ENCODE assay signal across 8 mouse cellular contexts in genomic region chr7:4526341-4527301, GRCm38 (mm10). TPM values are rescaled to one million over a fixed set of nuclear protein-coding genes. Genes with fewer than 3 reads are reported as not detected.
A peak's percentile ranks its signal among the peaks of the same experiment; 100 is the strongest.
DNase-seq lines count a peak whose midpoint lies in the region; ATAC-seq lines count a peak whose summit lies in the region.

No protein-coding gene starts in this region.

- peak; percentile 88 for ATAC-seq in intestine, embryonic 14.5 days (replicated peaks; ENCODE audit: low FRiP score, low TSS enrichment, low read depth)
- peak; percentile 88 for ATAC-seq in limb, embryonic 11.5 days (ENCODE audit: insufficient number of reproducible peaks, low FRiP score, low TSS enrichment, low read depth)
- ATAC-seq in midbrain, embryonic 13.5 days = peak; percentile 89

- no peaks in the 10 kb centered on the region for H3K36me3 ChIP-seq in intestine, embryonic 14.5 days (ENCODE audit: control insufficient read depth, insufficient read depth, low read length)
- H3K36me3 ChIP-seq in limb, embryonic 11.5 days (ENCODE audit: control insufficient read depth, insufficient read depth, low read length) = no peaks in the 10 kb centered on the region
- H3K36me3 ChIP-seq in midbrain, embryonic 13.5 days = no peaks in the 10 kb centered on the region

- H3K4me3 ChIP-seq in intestine, embryonic 14.5 days (ENCODE audit: low read depth, low read length) = peak overlapping the region; percentile 14
- H3K4me3 ChIP-seq in limb, embryonic 11.5 days (ENCODE audit: low read depth, low read length) = peak overlapping the region; percentile 6
- H3K4me3 ChIP-seq in midbrain, embryonic 13.5 days (replicated peaks) = peak overlapping the region; percentile 33

- 20% methylated on average over 40 of the region's 40 CpGs for WGBS in intestine, embryonic 14.5 days
- WGBS in limb, embryonic 11.5 days = 24% methylated on average over 40 of the region's 40 CpGs
- 24% methylated on average over 40 of the region's 40 CpGs for WGBS in midbrain, embryonic 13.5 days

- peak overlapping the region; percentile 10 for H3K9ac ChIP-seq in intestine, embryonic 14.5 days (ENCODE audit: low read length)
- H3K9ac ChIP-seq in limb, embryonic 11.5 days (ENCODE audit: low read length) = no peak overlapping the region
- peak overlapping the region; percentile 59 for H3K9ac ChIP-seq in midbrain, embryonic 13.5 days (replicated peaks)

- H3K9me3 ChIP-seq in intestine, embryonic 14.5 days (ENCODE audit: control insufficient read depth, low read length) = no peaks in the 10 kb centered on the region
- no peaks in the 10 kb centered on the region for H3K9me3 ChIP-seq in limb, embryonic 11.5 days (ENCODE audit: control insufficient read depth, low read length)
- no peaks in the 10 kb centered on the region for H3K9me3 ChIP-seq in midbrain, embryonic 13.5 days

- peak; percentile 57 to 79 for DNase-seq in adrenal gland, adult (ENCODE audit: inconsistent age in 2 of 2, low spot score in 1 of 2)
- no peak for DNase-seq in adrenal gland, adult 18-20 months (ENCODE audit: low spot score in 2 of 2)
- peak; percentile 95 for DNase-seq in embryo, embryonic 11 days
- peak; percentile 56 to 66 for DNase-seq in gastrocnemius, postnatal 36 days
- peak; percentile 90 for DNase-seq in intestine, embryonic 14.5 days (ENCODE audit: low spot score)
- DNase-seq in limb, embryonic 11.5 days (ENCODE audit: low spot score) = peak; percentile 94
- DNase-seq in spleen, adult 18-20 months = peak; percentile 51 to 64

- no peak overlapping the region for H3K27ac ChIP-seq in intestine, embryonic 14.5 days (ENCODE audit: low read depth)
- H3K27ac ChIP-seq in limb, embryonic 11.5 days (replicated peaks; ENCODE audit: low read depth, low read length) = no peak overlapping the region
- peak overlapping the region; percentile 56; the same call in 1 of the 2 replicates for H3K27ac ChIP-seq in midbrain, embryonic 13.5 days

- intact Hi-C loops in gastrocnemius, postnatal 36 days (cut with DNase I) = no loop called here

- peak overlapping the region; percentile 56 for H3K4me2 ChIP-seq in intestine, embryonic 14.5 days (ENCODE audit: low read length)
- H3K4me2 ChIP-seq in limb, embryonic 11.5 days (ENCODE audit: low read depth, severe bottlenecking) = peak overlapping the region; percentile 51
- H3K4me2 ChIP-seq in midbrain, embryonic 13.5 days (replicated peaks) = peak overlapping the region; percentile 55

- no peaks in the 10 kb centered on the region for H3K4me1 ChIP-seq in intestine, embryonic 14.5 days (replicated peaks; ENCODE audit: control insufficient read depth, insufficient read depth, low read length)
- 0 out of 2 replicates have a peak, but pooled peaks cover 4% of the 10 kb centered on the region for H3K4me1 ChIP-seq in limb, embryonic 11.5 days (ENCODE audit: control insufficient read depth, insufficient read depth, low read length)
- H3K4me1 ChIP-seq in midbrain, embryonic 13.5 days (replicated peaks) = peaks cover 18% of the 10 kb centered on the region

- no peaks in the 10 kb centered on the region for H3K27me3 ChIP-seq in intestine, embryonic 14.5 days (replicated peaks; ENCODE audit: control insufficient read depth, insufficient read depth, low read length)
- no peaks in the 10 kb centered on the region for H3K27me3 ChIP-seq in limb, embryonic 11.5 days (ENCODE audit: control insufficient read depth, insufficient read depth, low read length)
- H3K27me3 ChIP-seq in midbrain, embryonic 13.5 days = peaks cover 12% of the 10 kb centered on the region; the same call in 1 of the 2 replicates

RNA-seq across cellular contexts. Expression of gene Tnni3, which starts 2.6 kb away (rescaled TPM):
- total RNA-seq in adrenal gland, adult 18-20 months (2021) = under 1 TPM in 1 of 2 experiments, not detected in 1; 0.66 TPM
- total RNA-seq in gastrocnemius, postnatal 36 days (2021) = under 1 TPM; 0.44 to 0.64 TPM
- polyA plus RNA-seq in intestine, embryonic 14.5 days (2014; fragmentation: Nextera tagmentation; extraction: Ambion mirVana) = 1.5 and 1.7 TPM in 2 replicates
- polyA plus RNA-seq in limb, embryonic 11.5 days (2014; fragmentation: Nextera tagmentation; extraction: Ambion mirVana) = 3.2 and 5.3 TPM in 2 replicates
- 1.4 and 2.3 TPM in 2 replicates for polyA plus RNA-seq in midbrain, embryonic 13.5 days (2015; fragmentation: Nextera tagmentation; extraction: Ambion mirVana)

RNA-seq across cellular contexts. Expression of gene Dnaaf3, which starts 5.6 kb away (rescaled TPM):
- total RNA-seq in adrenal gland, adult 18-20 months (2021) = 1 to 10 TPM in 1 of 2 experiments, under 1 TPM in 1; 0.51 to 1.2 TPM
- total RNA-seq in gastrocnemius, postnatal 36 days (2021) = not detected
- 0.57 and 0.77 TPM in 2 replicates for polyA plus RNA-seq in intestine, embryonic 14.5 days (2014; fragmentation: Nextera tagmentation; extraction: Ambion mirVana)
- polyA plus RNA-seq in limb, embryonic 11.5 days (2014; fragmentation: Nextera tagmentation; extraction: Ambion mirVana) = 1.9 and 2.4 TPM in 2 replicates
- 1.5 and 2.3 TPM in 2 replicates for polyA plus RNA-seq in midbrain, embryonic 13.5 days (2015; fragmentation: Nextera tagmentation; extraction: Ambion mirVana)

RNA-seq across cellular contexts. Expression of gene Tnnt1, which starts 10.4 kb away (rescaled TPM):
- total RNA-seq in adrenal gland, adult 18-20 months (2021) = 1 to 10 TPM in 1 of 2 experiments, under 1 TPM in 1; 0.50 to 1.4 TPM
- 100 to 1,000 TPM; 181 to 818 TPM for total RNA-seq in gastrocnemius, postnatal 36 days (2021)
- 18.6 and 21.1 TPM in 2 replicates for polyA plus RNA-seq in intestine, embryonic 14.5 days (2014; fragmentation: Nextera tagmentation; extraction: Ambion mirVana)
- 59.4 and 64.7 TPM in 2 replicates for polyA plus RNA-seq in limb, embryonic 11.5 days (2014; fragmentation: Nextera tagmentation; extraction: Ambion mirVana)
- polyA plus RNA-seq in midbrain, embryonic 13.5 days (2015; fragmentation: Nextera tagmentation; extraction: Ambion mirVana) = 5.4 and 6.3 TPM in 2 replicates

RNA-seq across cellular contexts. Expression of gene Syt5, which starts 20.7 kb away (rescaled TPM):
- 1 to 10 TPM; 7.0 to 7.5 TPM for total RNA-seq in adrenal gland, adult 18-20 months (2021)
- total RNA-seq in gastrocnemius, postnatal 36 days (2021) = not detected
- polyA plus RNA-seq in intestine, embryonic 14.5 days (2014; fragmentation: Nextera tagmentation; extraction: Ambion mirVana) = 5.6 and 6.7 TPM in 2 replicates
- 4.1 and 4.2 TPM in 2 replicates for polyA plus RNA-seq in limb, embryonic 11.5 days (2014; fragmentation: Nextera tagmentation; extraction: Ambion mirVana)
- polyA plus RNA-seq in midbrain, embryonic 13.5 days (2015; fragmentation: Nextera tagmentation; extraction: Ambion mirVana) = 92.2 and 97.8 TPM in 2 replicates

RNA-seq across cellular contexts. Expression of gene Ppp1r12c, which starts 25.1 kb away (rescaled TPM):
- 10 to 100 TPM; 95.9 to 96.6 TPM for total RNA-seq in adrenal gland, adult 18-20 months (2021)
- total RNA-seq in gastrocnemius, postnatal 36 days (2021) = 10 to 100 TPM; 18.3 to 19.4 TPM
- polyA plus RNA-seq in intestine, embryonic 14.5 days (2014; fragmentation: Nextera tagmentation; extraction: Ambion mirVana) = 53.4 and 58.7 TPM in 2 replicates
- 40.9 and 46.0 TPM in 2 replicates for polyA plus RNA-seq in limb, embryonic 11.5 days (2014; fragmentation: Nextera tagmentation; extraction: Ambion mirVana)
- polyA plus RNA-seq in midbrain, embryonic 13.5 days (2015; fragmentation: Nextera tagmentation; extraction: Ambion mirVana) = 34.9 and 51.9 TPM in 2 replicates

Comparison
In these comparisons a context has a peak if more than half of its experiments do, and no peak if none do; other contexts are left out.
1. DNase-seq: peak in adrenal gland, adult (2 of 2), embryo, embryonic 11 days (single experiment), gastrocnemius, postnatal 36 days (2 of 2), intestine, embryonic 14.5 days (single experiment), limb, embryonic 11.5 days (single experiment) and spleen, adult 18-20 months (2 of 2); none in adrenal gland, adult 18-20 months (0 of 2).
2. Peak in every context shown above with its lines, with median percentiles within 50 percentile points of each other: ATAC-seq, H3K4me2 ChIP-seq and H3K4me3 ChIP-seq.